In genomic region chr3:152101459-152101858, GRCm38 (mm10) we compare ENCODE assay signal across 21 mouse cellular contexts.
DNase-seq lines count a peak whose midpoint lies in the region; ATAC-seq and TF ChIP-seq lines count a peak whose summit lies in the region.
"Had no signal": no experiment of that assay in that cellular context is flagged by ENCODE, and none has a peak within 500 bp of the region (broad histone marks: within the 10 kb centered on the region; RNA-seq: fewer than 3 reads in every experiment).

No protein-coding gene starts in this region.

- H3K4me2 ChIP-seq in intestine, postnatal 0 days (replicated peaks; ENCODE audit: low read depth), result no peak overlapping the region
- no peak overlapping the region for H3K4me2 ChIP-seq in intestine, embryonic 16.5 days (ENCODE audit: low read depth, low read length)
- H3K4me2 ChIP-seq in midbrain, postnatal 0 days (ENCODE audit: low read depth, low read length, poor library complexity, severe bottlenecking), result no peak overlapping the region
- no peak overlapping the region for H3K4me2 ChIP-seq in midbrain, embryonic 11.5 days
- H3K4me2 ChIP-seq: embryonic facial prominence, embryonic 13.5 days; heart, embryonic 12.5 days; hindbrain, embryonic 12.5 days had no signal

- peaks cover 19% of the 10 kb centered on the region for H3K36me3 ChIP-seq in intestine, postnatal 0 days (ENCODE audit: control insufficient read depth, insufficient read depth)
- peaks cover 2% of the 10 kb centered on the region; the same call in 1 of the 2 replicates for H3K36me3 ChIP-seq in intestine, embryonic 16.5 days (ENCODE audit: control insufficient read depth, insufficient read depth, low read length)
- H3K36me3 ChIP-seq in midbrain, postnatal 0 days (ENCODE audit: insufficient read depth, low read length), result no peaks in the 10 kb centered on the region
- no peaks in the 10 kb centered on the region for H3K36me3 ChIP-seq in midbrain, embryonic 11.5 days (ENCODE audit: control insufficient read depth, insufficient read depth, low read length)
- H3K36me3 ChIP-seq: embryonic facial prominence, embryonic 13.5 days; forebrain, embryonic 12.5 days; heart, embryonic 12.5 days; hindbrain, embryonic 12.5 days had no signal

- ATAC-seq in intestine, postnatal 0 days, result no peak
- no peak for ATAC-seq in intestine, embryonic 16.5 days
- ATAC-seq in midbrain, postnatal 0 days (ENCODE audit: low FRiP score), result no peak
- no peak for ATAC-seq in midbrain, embryonic 11.5 days (ENCODE audit: low FRiP score)
- ATAC-seq: forebrain, embryonic 16.5 days; hindbrain, embryonic 16.5 days; inflammation-experienced regulatory T-cells, adult 6 months; Patski had no signal

- no peak for TF ChIP-seq POLR2A in brain, embryonic 14.5 days (IDR thresholded peaks at IDR 0.05; ENCODE audit: borderline replicate concordance, extremely low read depth, insufficient read depth, insufficient read length, poor library complexity, severe bottlenecking)

- no peak overlapping the region for H3K27ac ChIP-seq in intestine, postnatal 0 days (ENCODE audit: low read depth, low read length)
- no peak overlapping the region for H3K27ac ChIP-seq in intestine, embryonic 16.5 days (ENCODE audit: low read length)
- H3K27ac ChIP-seq in midbrain, postnatal 0 days (ENCODE audit: low read depth, low read length), result no peak overlapping the region
- no peak overlapping the region for H3K27ac ChIP-seq in midbrain, embryonic 11.5 days (ENCODE audit: low read depth, low read length)
- H3K27ac ChIP-seq: embryonic facial prominence, embryonic 13.5 days; forebrain, embryonic 12.5 days; hindbrain, embryonic 12.5 days had no signal

- DNase-seq in midbrain, postnatal 0 days (ENCODE audit: low spot score), result no peak
- DNase-seq in midbrain, embryonic 11.5 days (ENCODE audit: low spot score, missing footprints), result no peak
- peak; percentile 23 for DNase-seq in ES-CJ7 (ENCODE audit: low read depth, low spot score)
- DNase-seq in brain, embryonic 14.5 days (ENCODE audit: low read depth), result no peak
- no peak for DNase-seq in ovary, adult 18-20 months (ENCODE audit: low spot score)
- no peak for DNase-seq in urinary bladder, postnatal 25 days (ENCODE audit: low spot score)
- DNase-seq: adrenal gland, adult 8-10 months; cerebellum, adult 11-12 months; cerebellum, adult 9-10 months; cerebellum, postnatal 25 days; gastrocnemius, postnatal 10 days had no signal

- no peaks in the 10 kb centered on the region for H3K9me3 ChIP-seq in intestine, postnatal 0 days (ENCODE audit: control insufficient read depth)
- no peaks in the 10 kb centered on the region for H3K9me3 ChIP-seq in intestine, embryonic 16.5 days (ENCODE audit: control insufficient read depth, low read length)
- no peaks in the 10 kb centered on the region for H3K9me3 ChIP-seq in midbrain, postnatal 0 days (ENCODE audit: low read length)
- H3K9me3 ChIP-seq in midbrain, embryonic 11.5 days (ENCODE audit: control insufficient read depth, low read length), result no peaks in the 10 kb centered on the region
- H3K9me3 ChIP-seq: embryonic facial prominence, embryonic 13.5 days; forebrain, embryonic 12.5 days; heart, embryonic 12.5 days; hindbrain, embryonic 12.5 days had no signal

- no peak overlapping the region for H3K9ac ChIP-seq in intestine, postnatal 0 days (ENCODE audit: low read depth, low read length)
- H3K9ac ChIP-seq in intestine, embryonic 16.5 days (ENCODE audit: low read depth, low read length), result no peak overlapping the region
- no peak overlapping the region for H3K9ac ChIP-seq in midbrain, postnatal 0 days (replicated peaks; ENCODE audit: low read length, poor library complexity, severe bottlenecking)
- no peak overlapping the region for H3K9ac ChIP-seq in midbrain, embryonic 11.5 days (ENCODE audit: low read length)
- H3K9ac ChIP-seq: embryonic facial prominence, embryonic 13.5 days; forebrain, embryonic 12.5 days; heart, embryonic 12.5 days; hindbrain, embryonic 12.5 days had no signal

- H3K4me3 ChIP-seq in intestine, postnatal 0 days (ENCODE audit: low read depth, low read length), result no peak overlapping the region
- H3K4me3 ChIP-seq in intestine, embryonic 16.5 days (ENCODE audit: low read length), result no peak overlapping the region
- no peak overlapping the region for H3K4me3 ChIP-seq in midbrain, postnatal 0 days (ENCODE audit: low read depth, low read length)
- H3K4me3 ChIP-seq in midbrain, embryonic 11.5 days (ENCODE audit: low read depth, low read length), result no peak overlapping the region
- H3K4me3 ChIP-seq: embryonic facial prominence, embryonic 13.5 days; forebrain, embryonic 12.5 days; heart, embryonic 12.5 days; hindbrain, embryonic 12.5 days had no signal

- H3K27me3 ChIP-seq in intestine, postnatal 0 days (replicated peaks; ENCODE audit: control insufficient read depth, insufficient read depth, low read length), result no peaks in the 10 kb centered on the region
- H3K27me3 ChIP-seq in intestine, embryonic 16.5 days (replicated peaks; ENCODE audit: control insufficient read depth, insufficient read depth, low read length), result no peaks in the 10 kb centered on the region
- H3K27me3 ChIP-seq in midbrain, postnatal 0 days (ENCODE audit: insufficient read depth, low read length), result no peaks in the 10 kb centered on the region
- H3K27me3 ChIP-seq in midbrain, embryonic 11.5 days (ENCODE audit: control insufficient read depth, insufficient read depth, low read length), result no peaks in the 10 kb centered on the region
- H3K27me3 ChIP-seq: heart, embryonic 12.5 days; Patski had no signal

- WGBS in intestine, postnatal 0 days, result 94% methylated on average over 7 of the region's 7 CpGs
- WGBS in intestine, embryonic 16.5 days, result 95% methylated on average over 7 of the region's 7 CpGs
- WGBS in midbrain, postnatal 0 days, result 96% methylated on average over 7 of the region's 7 CpGs
- WGBS in midbrain, embryonic 11.5 days, result 92% methylated on average over 7 of the region's 7 CpGs

- no peaks in the 10 kb centered on the region for H3K4me1 ChIP-seq in intestine, postnatal 0 days (replicated peaks; ENCODE audit: control insufficient read depth, insufficient read depth, low read length)
- 0 out of 2 replicates have a peak, but pooled peaks cover 4% of the 10 kb centered on the region for H3K4me1 ChIP-seq in intestine, embryonic 16.5 days (ENCODE audit: control insufficient read depth, insufficient read depth, low read length)
- H3K4me1 ChIP-seq in midbrain, postnatal 0 days (ENCODE audit: insufficient read depth, low read length), result no peaks in the 10 kb centered on the region
- H3K4me1 ChIP-seq in midbrain, embryonic 11.5 days (ENCODE audit: control insufficient read depth, insufficient read depth, low read length), result peaks cover 5% of the 10 kb centered on the region; the same call in 1 of the 2 replicates

- TF ChIP-seq CTCF in intestine, postnatal 0 days (IDR thresholded peaks at IDR 0.05; ENCODE audit: low read depth), result peak; percentile 36
- peak; percentile 30 for TF ChIP-seq CTCF in midbrain, postnatal 0 days (IDR thresholded peaks at IDR 0.05)
- 0 out of 2 replicates have a peak, but pooled peaks have one; percentile 6 for TF ChIP-seq CTCF in brain, embryonic 14.5 days (IDR thresholded peaks at IDR 0.05; ENCODE audit: borderline replicate concordance, extremely low read depth, insufficient read depth, insufficient read length)
